Mouse (Mus musculus): ENCODE measurements around the gene Ccdc122.

DNA sequence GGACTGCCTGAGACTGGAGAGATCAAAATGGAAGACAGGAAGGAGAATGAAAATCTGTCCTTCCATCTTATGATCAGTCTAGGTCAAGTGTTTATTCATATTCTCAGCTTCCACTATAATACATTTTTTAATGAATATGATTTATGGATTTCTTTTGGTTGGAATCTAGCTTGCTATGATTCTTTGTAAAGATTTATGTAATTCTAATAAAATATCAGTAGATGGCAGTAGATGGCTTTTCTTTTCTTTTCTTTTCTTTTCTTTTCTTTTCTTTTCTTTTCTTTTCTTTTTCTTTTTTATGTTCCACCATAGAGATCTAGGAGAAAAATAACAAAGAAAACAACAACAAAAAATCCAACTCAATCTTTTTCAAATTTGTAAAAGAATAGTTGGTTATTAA, 16.7 kb downstream of the Ccdc122 start:
- TF ChIP-seq CTCF (conservative IDR thresholded peaks at IDR 0.05; ENCODE audit: insufficient read depth, insufficient read length, low read depth, low read length): no peak
- no peak for TF ChIP-seq POLR2A (IDR thresholded peaks at IDR 0.05; ENCODE audit: low read depth, low read length)

Data from kidney, adult 2 months (tissue).